Mouse (Mus musculus) lung, adult 18-20 months (tissue): ENCODE data around the gene Exosc3.
"Not testable (repeated sequence)": the region's sequence is repeated elsewhere in the genome, so short reads cannot be mapped to it uniquely, and the experiment has no call there.

Experiments
- DNase-seq, 2 experiments: peaks; one replicate each; pipeline ENCODE4 v3.0.0; 2022; ENCODE audit warnings: mixed read lengths in 2 of 2

Exosc3 gene

GRCm38 (mm10) chr4:45342286-45343155, at the start of gene Exosc3:
Exosc3 (minus strand) TSS chr4:45342732.
- DNase-seq: peak; percentile 31 to 49

GRCm38 (mm10) chr4:45392099-45392498, 49.6 kb upstream of the Exosc3 start:
- no peak for DNase-seq

GRCm38 (mm10) chr4:45387296-45387695, 44.8 kb upstream of the Exosc3 start:
- not testable (repeated sequence) for DNase-seq

- DNase-seq: peak; percentile 75
These were observed 39.6 kb upstream of the Exosc3 start for GRCm38 (mm10) chr4:45382133-45382532.

GRCm38 (mm10) chr4:45380903-45381580, 38.5 kb upstream of the Exosc3 start:
- DNase-seq: not testable (repeated sequence)

- no peak for DNase-seq
These were observed 34.0 kb upstream of the Exosc3 start for GRCm38 (mm10) chr4:45376573-45376972.

GRCm38 (mm10) chr4:45374879-45375278, 32.3 kb upstream of the Exosc3 start:
- DNase-seq: no peak

- DNase-seq: peak; percentile 57 to 76
These were observed 28.7 kb upstream of the Exosc3 start for GRCm38 (mm10) chr4:45371261-45371660.

- DNase-seq: no peak
These were observed 14.1 kb upstream of the Exosc3 start for GRCm38 (mm10) chr4:45356653-45357052.

- peak; percentile 92 for DNase-seq
These were observed 773 bp downstream of the Exosc3 start, which contains the start of gene Dcaf10 for GRCm38 (mm10) chr4:45341669-45342249. Dcaf10 (plus strand) TSS chr4:45342101.

- DNase-seq: no peak
These were observed 1.3 kb downstream of the Exosc3 start for GRCm38 (mm10) chr4:45341226-45341625.

- DNase-seq: no peak
These were observed 10.1 kb downstream of the Exosc3 start for GRCm38 (mm10) chr4:45332466-45332865.

- peak in 1 of 2 experiments; percentile 25 for DNase-seq
These were observed 11.4 kb downstream of the Exosc3 start for GRCm38 (mm10) chr4:45331139-45331538.

- DNase-seq: peak; percentile 84 to 89
These were observed 22.2 kb downstream of the Exosc3 start for GRCm38 (mm10) chr4:45320159-45320816.

- no peak for DNase-seq
These were observed 31.5 kb downstream of the Exosc3 start for GRCm38 (mm10) chr4:45311056-45311455.

- DNase-seq: no peak
These were observed 33.9 kb downstream of the Exosc3 start for GRCm38 (mm10) chr4:45308606-45309005.

GRCm38 (mm10) chr4:45308046-45308445, 34.5 kb downstream of the Exosc3 start:
- DNase-seq: no peak

- DNase-seq: no peak
These were observed 37.0 kb downstream of the Exosc3 start for GRCm38 (mm10) chr4:45305536-45305935.

- peak; percentile 78 for DNase-seq
These were observed 45.6 kb downstream of the Exosc3 start, which contains the start of gene Trmt10b for GRCm38 (mm10) chr4:45296662-45297564. Trmt10b (plus strand) TSS chr4:45297127.

GRCm38 (mm10) chr4:45287906-45288305, 54.6 kb downstream of the Exosc3 start:
- DNase-seq: no peak

GRCm38 (mm10) chr4:45286318-45286717, 56.2 kb downstream of the Exosc3 start:
- no peak for DNase-seq
